Mouse (Mus musculus): Measurements from ENCODE around the gene Plbd2. TPM values are rescaled to one million over a fixed set of nuclear protein-coding genes. Genes with fewer than 3 reads are reported as not detected.

Plbd2 gene
- polyA plus RNA-seq, 1 experiment from 2014 or later = 43.9 TPM

DNA sequence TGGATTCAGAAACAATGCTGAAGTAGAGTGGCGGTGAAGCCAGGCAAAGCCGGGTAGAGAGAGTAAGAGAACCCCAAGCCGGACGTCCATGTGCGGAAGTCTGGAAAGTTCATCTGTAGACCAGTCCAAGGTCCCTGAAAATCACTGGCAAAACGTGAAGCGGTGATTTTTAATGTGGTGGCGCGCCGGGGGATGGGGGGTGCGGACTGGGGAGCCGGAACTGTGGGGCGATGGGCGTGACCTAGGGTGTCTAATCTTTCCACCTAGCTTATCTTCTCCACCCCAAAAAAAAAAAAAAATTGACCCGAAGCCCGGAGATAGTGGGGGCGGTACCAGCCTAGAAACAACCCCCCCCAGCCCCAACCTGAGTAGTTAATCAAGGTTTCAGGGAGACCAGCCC is 65.9 kb downstream of the Plbd2 start:
- H3K4me1 ChIP-seq (ENCODE audit: control insufficient read depth, insufficient read depth, low read length) = peaks cover 18% of the 10 kb centered on the region
- H3K4me2 ChIP-seq (ENCODE audit: low read depth, low read length) = no peak overlapping the region
- ATAC-seq = no peak
- no peaks in the 10 kb centered on the region for H3K36me3 ChIP-seq (ENCODE audit: control insufficient read depth, insufficient read depth, low read length)
- 1% methylated on average over 17 of the region's 17 CpGs for WGBS
- H3K4me3 ChIP-seq (ENCODE audit: low read length) = no peak overlapping the region
- H3K9me3 ChIP-seq (ENCODE audit: control insufficient read depth, low read length) = no peaks in the 10 kb centered on the region
- no peak overlapping the region for H3K9ac ChIP-seq (ENCODE audit: low read depth, low read length)
- no peak overlapping the region for H3K27ac ChIP-seq (ENCODE audit: low read length)
- peaks cover 82% of the 10 kb centered on the region for H3K27me3 ChIP-seq (replicated peaks; ENCODE audit: control insufficient read depth, insufficient read depth, low read length)

DNA sequence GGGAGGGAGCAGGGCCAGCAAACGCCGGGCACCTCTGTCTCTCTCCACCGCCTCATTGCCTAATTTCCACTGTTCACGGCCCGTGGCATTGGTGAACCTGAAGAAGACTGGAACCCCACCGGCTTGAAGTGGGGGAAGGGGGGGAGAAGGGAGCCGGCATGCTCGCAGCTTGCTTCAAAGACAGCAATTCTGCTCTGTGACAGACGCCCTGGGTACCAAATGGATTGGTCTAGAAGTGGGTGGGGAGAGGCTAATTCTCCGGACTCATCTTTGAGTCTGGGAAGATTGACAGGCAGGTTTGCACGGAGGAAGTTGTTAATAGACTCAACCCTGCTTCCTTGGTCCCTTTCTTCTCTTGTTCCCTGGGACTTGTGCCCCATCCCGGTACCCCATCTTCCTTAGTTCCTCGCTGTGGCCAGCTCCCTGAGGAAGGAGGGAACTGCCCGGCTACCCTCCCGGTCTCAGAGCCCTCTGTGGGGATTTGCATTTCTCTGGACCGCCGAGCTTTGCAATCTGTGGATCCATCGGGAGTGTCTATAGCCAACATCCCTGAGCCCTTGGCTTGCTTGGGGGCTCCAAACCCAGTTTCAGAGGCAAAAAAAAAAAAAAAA is 66.4 kb downstream of the Plbd2 start:
- Histone ChIP-seq H3K27ac (ENCODE audit: low read length) (no peak overlapping the region), H3K4me1 (ENCODE audit: control insufficient read depth, insufficient read depth, low read length) (peaks cover 18% of the 10 kb centered on the region), H3K4me3 (ENCODE audit: low read length) (no peak overlapping the region), H3K4me2 (ENCODE audit: low read depth, low read length) (no peak overlapping the region), H3K27me3 (replicated peaks; ENCODE audit: control insufficient read depth, insufficient read depth, low read length) (peaks cover 87% of the 10 kb centered on the region), H3K9ac (ENCODE audit: low read depth, low read length) (no peak overlapping the region), H3K36me3 (ENCODE audit: control insufficient read depth, insufficient read depth, low read length) (no peaks in the 10 kb centered on the region), H3K9me3 (ENCODE audit: control insufficient read depth, low read length) (no peaks in the 10 kb centered on the region)
- 0% methylated on average over 17 of the region's 18 CpGs for WGBS
- no peak for ATAC-seq

DNA sequence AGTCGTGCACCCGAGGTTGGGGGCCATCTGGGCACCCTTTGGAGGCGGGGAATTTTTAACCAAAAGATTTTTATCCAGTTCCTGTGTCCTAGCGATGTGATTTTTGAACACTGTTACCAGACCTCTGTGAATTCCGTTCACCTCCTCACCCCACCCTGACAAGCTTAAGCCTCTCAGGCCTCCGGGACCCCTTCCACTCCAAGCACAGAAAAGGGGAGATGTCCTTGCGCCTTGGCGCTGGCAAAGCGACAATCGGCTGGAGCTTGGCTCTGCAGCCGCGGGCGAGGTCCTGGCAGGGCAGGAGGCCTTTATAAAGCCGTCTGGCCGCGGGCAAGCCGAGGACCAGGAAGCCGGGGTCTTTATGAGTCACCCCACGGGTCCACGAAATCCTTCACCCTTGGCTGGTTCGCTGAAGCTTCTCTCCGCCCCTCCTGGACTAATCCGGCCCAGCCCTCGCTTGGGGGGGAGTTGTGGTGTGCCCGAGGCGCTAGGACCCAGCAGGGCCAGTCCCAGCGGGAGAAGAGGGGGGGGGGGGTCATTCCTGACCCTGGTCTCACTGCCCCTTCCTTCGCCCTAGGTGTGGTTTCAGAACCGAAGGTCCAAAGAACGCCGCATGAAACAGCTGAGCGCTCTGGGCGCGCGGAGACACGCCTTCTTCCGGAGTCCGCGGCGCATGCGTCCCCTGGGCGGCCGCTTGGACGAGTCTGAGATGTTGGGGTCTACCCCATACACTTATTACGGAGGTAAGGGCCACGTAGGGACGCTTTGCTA is 67.5 kb downstream of the Plbd2 start:
- ATAC-seq = peak; percentile 27; the same call in 1 of the 2 replicates
- under 1% methylated on average over 47 of the region's 47 CpGs for WGBS
- Histone ChIP-seq H3K36me3 (ENCODE audit: control insufficient read depth, insufficient read depth, low read length) (no peaks in the 10 kb centered on the region), H3K27ac (ENCODE audit: low read length) (no peak overlapping the region), H3K27me3 (replicated peaks; ENCODE audit: control insufficient read depth, insufficient read depth, low read length) (peaks cover 95% of the 10 kb centered on the region), H3K4me2 (ENCODE audit: low read depth, low read length) (peak overlapping the region; percentile 69), H3K4me1 (ENCODE audit: control insufficient read depth, insufficient read depth, low read length) (peaks cover 18% of the 10 kb centered on the region), H3K4me3 (ENCODE audit: low read length) (peak overlapping the region; percentile 52), H3K9ac (ENCODE audit: low read depth, low read length) (0 out of 2 replicates have a peak overlapping the region, but pooled peaks have one; percentile 45), H3K9me3 (ENCODE audit: control insufficient read depth, low read length) (no peaks in the 10 kb centered on the region)

DNA sequence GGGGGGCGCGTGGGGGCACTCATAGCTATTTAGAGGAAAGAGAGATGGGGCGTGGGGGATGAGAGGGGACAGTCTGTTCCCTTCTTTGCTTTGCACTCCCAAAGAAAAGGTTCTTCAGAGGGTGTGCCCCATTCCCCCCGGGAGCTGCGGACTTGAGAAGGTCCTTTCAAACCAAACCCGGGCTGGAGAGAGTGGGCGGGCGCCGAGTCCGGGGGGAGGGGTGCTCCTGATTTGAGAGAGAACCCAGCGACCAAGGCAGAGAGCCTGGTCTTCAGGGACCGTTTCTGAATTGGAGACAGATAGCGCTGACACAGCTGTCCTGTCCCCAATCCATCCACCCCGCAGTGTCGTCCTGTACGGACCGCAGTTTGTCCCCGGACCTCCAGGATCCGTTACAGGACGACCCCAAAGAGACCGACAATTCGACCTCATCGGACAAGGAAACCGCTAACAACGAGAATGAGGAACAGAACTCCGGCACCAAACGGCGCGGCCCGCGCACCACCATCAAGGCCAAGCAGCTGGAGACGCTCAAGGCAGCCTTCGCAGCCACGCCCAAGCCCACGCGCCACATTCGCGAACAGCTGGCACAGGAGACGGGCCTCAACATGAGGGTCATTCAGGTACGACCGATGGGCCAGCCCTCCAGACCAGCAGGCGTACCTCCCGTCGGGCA is 68.3 kb downstream of the Plbd2 start:
- no peaks in the 10 kb centered on the region for H3K36me3 ChIP-seq (ENCODE audit: control insufficient read depth, insufficient read depth, low read length)
- H3K27ac ChIP-seq (ENCODE audit: low read length) = no peak overlapping the region
- H3K4me2 ChIP-seq (ENCODE audit: low read depth, low read length) = no peak overlapping the region
- H3K9ac ChIP-seq (ENCODE audit: low read depth, low read length) = no peak overlapping the region
- WGBS = 1% methylated on average over 44 of the region's 44 CpGs
- peaks cover 97% of the 10 kb centered on the region for H3K27me3 ChIP-seq (replicated peaks; ENCODE audit: control insufficient read depth, insufficient read depth, low read length)
- H3K4me1 ChIP-seq (ENCODE audit: control insufficient read depth, insufficient read depth, low read length) = peaks cover 16% of the 10 kb centered on the region
- no peaks in the 10 kb centered on the region for H3K9me3 ChIP-seq (ENCODE audit: control insufficient read depth, low read length)
- no peak for ATAC-seq
- H3K4me3 ChIP-seq (ENCODE audit: low read length) = no peak overlapping the region

DNA sequence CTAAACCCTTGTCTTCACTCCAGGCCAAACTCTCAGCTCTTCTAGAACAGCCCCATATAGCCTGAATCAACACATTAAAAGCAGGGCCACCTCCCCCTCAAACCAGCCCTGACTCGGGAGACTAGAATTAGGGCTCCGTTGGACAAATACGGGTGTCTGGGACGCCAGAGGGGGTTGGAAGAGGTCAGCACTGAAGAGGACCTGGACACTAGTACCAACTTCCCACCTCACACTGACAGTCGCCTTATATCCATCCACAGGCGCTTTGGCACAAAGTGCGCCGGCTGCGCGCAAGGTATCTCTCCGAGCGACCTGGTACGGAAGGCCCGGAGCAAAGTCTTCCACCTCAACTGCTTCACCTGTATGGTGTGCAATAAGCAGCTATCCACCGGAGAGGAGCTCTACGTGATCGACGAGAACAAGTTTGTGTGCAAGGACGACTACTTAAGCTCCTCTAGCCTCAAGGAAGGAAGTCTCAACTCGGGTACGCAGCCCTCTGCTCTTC is 69.1 kb downstream of the Plbd2 start:
- Histone ChIP-seq H3K9ac (ENCODE audit: low read depth, low read length) (no peak overlapping the region), H3K27ac (ENCODE audit: low read length) (no peak overlapping the region), H3K9me3 (ENCODE audit: control insufficient read depth, low read length) (no peaks in the 10 kb centered on the region), H3K4me3 (ENCODE audit: low read length) (no peak overlapping the region), H3K36me3 (ENCODE audit: control insufficient read depth, insufficient read depth, low read length) (no peaks in the 10 kb centered on the region), H3K4me2 (ENCODE audit: low read depth, low read length) (no peak overlapping the region), H3K27me3 (replicated peaks; ENCODE audit: control insufficient read depth, insufficient read depth, low read length) (peaks cover 97% of the 10 kb centered on the region), H3K4me1 (ENCODE audit: control insufficient read depth, insufficient read depth, low read length) (peaks cover 13% of the 10 kb centered on the region)
- ATAC-seq = no peak
- WGBS = 2% methylated on average over 21 of the region's 21 CpGs

Other genes with a start within 250 kb of the Plbd2 start
- gene Lhx5, start 71.9 kb downstream of the Plbd2 start, polyA plus RNA-seq (2015; fragmentation: Nextera tagmentation; extraction: Ambion mirVana) = not detected in 2 replicates
- 19.9 and 20.2 TPM in 2 replicates for gene Sdsl, start 30.8 kb downstream of the Plbd2 start, polyA plus RNA-seq (2015; fragmentation: Nextera tagmentation; extraction: Ambion mirVana)
- gene Sds, start 27.1 kb downstream of the Plbd2 start, polyA plus RNA-seq (2015; fragmentation: Nextera tagmentation; extraction: Ambion mirVana) = 0.18 and 0.37 TPM in 2 replicates
- gene Slc8b1, start 7.5 kb upstream of the Plbd2 start, polyA plus RNA-seq (2015; fragmentation: Nextera tagmentation; extraction: Ambion mirVana) = 6.9 and 7.6 TPM in 2 replicates
- gene Tpcn1, start 85.0 kb upstream of the Plbd2 start, polyA plus RNA-seq (2015; fragmentation: Nextera tagmentation; extraction: Ambion mirVana) = 21.4 and 23.9 TPM in 2 replicates
- 0.17 and 0.27 TPM in 2 replicates for gene Iqcd, start 85.4 kb upstream of the Plbd2 start, polyA plus RNA-seq (2015; fragmentation: Nextera tagmentation; extraction: Ambion mirVana)
- 12.7 and 12.8 TPM in 2 replicates for gene Rita1, start 109.0 kb upstream of the Plbd2 start, polyA plus RNA-seq (2015; fragmentation: Nextera tagmentation; extraction: Ambion mirVana)
- gene Ddx54, start 109.1 kb upstream of the Plbd2 start, polyA plus RNA-seq (2015; fragmentation: Nextera tagmentation; extraction: Ambion mirVana) = 50.8 and 51.4 TPM in 2 replicates
- gene Cfap73, start 130.6 kb upstream of the Plbd2 start, polyA plus RNA-seq (2015; fragmentation: Nextera tagmentation; extraction: Ambion mirVana) = 0.24 TPM in 1 of 2 replicates, not detected in the other
- gene Rasal1, start 145.2 kb upstream of the Plbd2 start, polyA plus RNA-seq (2015; fragmentation: Nextera tagmentation; extraction: Ambion mirVana) = 1.8 and 1.9 TPM in 2 replicates
- 2.2 and 3.0 TPM in 2 replicates for gene Dtx1, start 208.3 kb upstream of the Plbd2 start, polyA plus RNA-seq (2015; fragmentation: Nextera tagmentation; extraction: Ambion mirVana)
- gene Oas2, start 246.2 kb upstream of the Plbd2 start, polyA plus RNA-seq (2015; fragmentation: Nextera tagmentation; extraction: Ambion mirVana) = 0.23 and 0.29 TPM in 2 replicates